Mouse (Mus musculus) frontal cortex, postnatal 10 days (tissue): Measurements from ENCODE around the gene Hoxb5.

Source experiments
- DNase-seq, 2 experiments: peaks; one replicate each; pipeline ENCODE4 v3.0.0; 2022; ENCODE audit warnings: low spot score in 2 of 2, mixed read lengths in 1 of 2

Gene Hoxb5

DNA sequence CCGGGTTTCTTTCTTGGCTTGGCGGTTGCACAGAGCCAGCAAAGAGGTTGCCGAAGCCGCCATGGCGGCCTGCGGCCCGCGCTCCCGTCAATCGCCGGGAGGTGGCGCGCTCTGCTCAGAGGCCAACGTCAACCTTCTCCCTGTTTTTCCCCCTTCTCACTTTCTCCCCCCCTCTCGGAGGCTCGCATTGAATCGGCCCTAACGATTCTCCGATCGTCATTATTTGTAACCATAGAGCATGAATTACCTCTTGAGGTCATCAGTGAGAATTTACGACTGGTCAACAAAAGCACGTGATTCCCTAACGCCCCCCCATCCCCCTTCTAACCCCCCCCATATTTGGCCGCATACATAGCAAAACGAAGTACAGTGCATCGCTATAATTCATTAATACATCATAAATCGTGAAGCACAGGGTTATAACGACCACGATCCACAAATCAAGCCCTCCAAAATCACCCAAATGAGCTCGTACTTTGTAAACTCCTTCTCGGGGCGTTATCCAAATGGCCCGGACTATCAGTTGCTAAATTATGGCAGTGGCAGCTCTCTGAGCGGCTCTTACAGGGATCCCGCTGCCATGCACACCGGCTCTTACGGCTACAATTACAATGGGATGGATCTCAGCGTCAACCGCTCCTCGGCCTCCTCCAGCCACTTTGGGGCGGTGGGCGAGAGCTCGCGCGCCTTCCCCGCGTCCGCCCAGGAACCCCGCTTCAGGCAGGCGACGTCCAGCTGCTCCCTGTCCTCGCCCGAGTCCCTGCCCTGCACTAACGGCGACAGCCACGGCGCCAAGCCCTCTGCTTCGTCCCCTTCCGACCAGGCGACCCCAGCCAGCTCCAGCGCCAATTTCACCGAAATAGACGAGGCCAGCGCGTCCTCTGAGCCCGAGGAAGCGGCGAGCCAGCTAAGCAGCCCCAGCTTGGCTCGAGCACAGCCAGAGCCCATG is at the start of gene Hoxb5:
Gene Hoxb5 (plus strand): TSS at position 186 of the 949 bp plus-strand sequence.
- no peak for DNase-seq

DNA sequence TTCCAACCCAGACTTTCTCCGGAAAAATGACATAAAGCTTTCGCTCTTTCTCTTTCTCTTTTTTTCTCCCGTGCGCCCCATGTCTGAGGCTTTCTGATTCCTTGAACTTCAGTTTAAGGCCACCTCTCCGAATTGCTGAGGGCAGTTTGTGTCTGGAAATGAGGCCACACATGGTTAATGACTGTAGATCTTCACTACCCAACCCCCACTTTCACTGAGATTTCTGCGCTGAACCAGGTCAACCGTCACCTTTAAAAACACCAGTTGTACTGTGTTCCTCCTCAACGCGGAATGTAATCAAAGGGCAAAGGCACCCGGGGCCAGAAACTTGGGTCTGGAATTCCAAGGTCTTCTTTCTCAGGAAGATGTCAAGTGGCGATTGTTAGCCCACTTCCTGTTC is 48.9 kb upstream of the Hoxb5 start:
- DNase-seq: no peak

DNA sequence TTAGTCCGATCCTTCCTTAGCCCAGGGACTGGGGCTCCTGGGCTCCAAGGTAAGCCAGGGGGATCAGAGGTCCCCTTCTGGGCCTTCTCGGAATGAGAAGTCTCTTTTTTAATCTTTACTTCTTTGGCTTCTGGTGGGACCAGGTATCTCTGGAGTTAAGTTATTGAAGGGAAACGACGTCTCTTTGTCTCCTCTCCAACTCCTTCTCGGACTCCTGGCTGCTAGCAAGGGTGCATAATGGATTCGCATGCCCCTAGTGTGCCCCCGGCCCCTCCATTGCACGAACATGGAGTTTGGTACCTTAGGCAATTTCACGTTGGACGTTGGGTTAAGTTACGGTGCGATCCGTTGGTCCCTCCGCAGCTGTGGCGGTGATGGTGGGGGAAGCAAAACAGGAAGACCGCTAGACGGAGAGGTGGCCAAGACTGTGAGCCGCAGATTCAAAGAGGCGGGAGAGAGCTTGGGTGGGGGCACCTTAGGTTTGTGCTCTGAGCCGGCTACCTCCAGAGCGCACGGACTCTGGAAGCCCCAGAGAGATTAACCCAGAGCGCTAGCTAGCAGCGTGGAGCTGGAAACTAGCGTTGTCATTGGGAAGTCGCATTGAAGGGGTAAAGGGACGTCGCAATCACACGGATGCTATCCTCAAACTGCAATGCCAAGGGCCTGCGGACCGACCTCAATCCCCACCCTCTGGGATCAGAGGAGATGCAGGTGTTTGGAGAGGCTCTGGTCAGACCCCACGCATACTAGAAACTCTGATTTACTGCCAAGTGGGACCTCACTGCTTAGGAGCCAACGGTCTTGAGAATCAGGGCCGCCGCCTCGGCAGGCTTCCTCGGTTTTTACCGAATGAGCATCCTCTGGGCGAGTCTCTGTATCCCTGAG is 47.8 kb upstream of the Hoxb5 start:
- DNase-seq: no peak

- no peak for DNase-seq
Measured at GRCm38 (mm10) chr11:96255996-96256445, 47.1 kb upstream of the Hoxb5 start.

- no peak for DNase-seq
Measured at GRCm38 (mm10) chr11:96257141-96257540, 46.0 kb upstream of the Hoxb5 start.

DNA sequence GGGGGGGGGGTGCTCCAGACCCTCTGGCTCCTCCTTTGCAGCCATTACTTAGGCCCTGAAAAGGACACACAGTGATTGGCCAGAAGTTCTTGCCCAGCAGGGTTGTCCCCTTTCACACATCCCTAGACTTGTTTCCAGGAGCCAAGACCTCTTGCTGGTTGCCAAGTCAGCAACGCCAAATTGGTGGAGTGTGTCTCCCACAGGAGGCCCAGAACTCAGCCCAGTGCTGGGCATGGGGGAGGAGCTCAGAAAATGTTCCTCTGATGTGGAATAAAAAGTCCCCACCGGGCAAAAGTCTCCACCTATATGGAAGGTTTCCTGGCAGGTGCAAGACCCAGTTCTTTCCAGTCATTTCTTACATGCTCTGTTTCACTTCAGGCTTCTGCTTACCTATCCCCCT is 44.1 kb upstream of the Hoxb5 start:
- DNase-seq: no peak

DNA sequence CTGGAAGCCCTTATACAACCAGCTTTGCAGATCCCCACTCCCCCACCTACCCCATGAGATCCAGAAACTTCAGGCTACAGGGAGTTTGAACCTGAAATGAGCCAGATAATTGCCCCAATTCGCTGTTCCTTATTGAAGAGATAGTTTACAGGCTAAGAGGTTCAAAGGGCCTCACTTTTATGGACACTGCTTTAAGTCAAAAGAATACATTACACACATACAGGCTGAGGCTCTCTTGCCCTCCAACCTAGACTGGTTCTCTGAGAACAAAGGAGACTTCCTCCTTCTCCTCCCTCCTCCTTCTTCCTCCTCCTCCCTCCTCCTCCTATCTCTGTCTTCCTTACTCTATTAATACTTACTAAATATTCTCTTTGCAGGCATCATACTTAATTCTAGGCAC is 43.6 kb upstream of the Hoxb5 start:
- DNase-seq: no peak

- DNase-seq: no peak
Measured at GRCm38 (mm10) chr11:96260310-96260970, 42.7 kb upstream of the Hoxb5 start.

- no peak for DNase-seq
Measured at GRCm38 (mm10) chr11:96261323-96261890, 41.7 kb upstream of the Hoxb5 start.

GRCm38 (mm10) chr11:96262262-96262830 is 40.8 kb upstream of the Hoxb5 start:
- no peak for DNase-seq

DNA sequence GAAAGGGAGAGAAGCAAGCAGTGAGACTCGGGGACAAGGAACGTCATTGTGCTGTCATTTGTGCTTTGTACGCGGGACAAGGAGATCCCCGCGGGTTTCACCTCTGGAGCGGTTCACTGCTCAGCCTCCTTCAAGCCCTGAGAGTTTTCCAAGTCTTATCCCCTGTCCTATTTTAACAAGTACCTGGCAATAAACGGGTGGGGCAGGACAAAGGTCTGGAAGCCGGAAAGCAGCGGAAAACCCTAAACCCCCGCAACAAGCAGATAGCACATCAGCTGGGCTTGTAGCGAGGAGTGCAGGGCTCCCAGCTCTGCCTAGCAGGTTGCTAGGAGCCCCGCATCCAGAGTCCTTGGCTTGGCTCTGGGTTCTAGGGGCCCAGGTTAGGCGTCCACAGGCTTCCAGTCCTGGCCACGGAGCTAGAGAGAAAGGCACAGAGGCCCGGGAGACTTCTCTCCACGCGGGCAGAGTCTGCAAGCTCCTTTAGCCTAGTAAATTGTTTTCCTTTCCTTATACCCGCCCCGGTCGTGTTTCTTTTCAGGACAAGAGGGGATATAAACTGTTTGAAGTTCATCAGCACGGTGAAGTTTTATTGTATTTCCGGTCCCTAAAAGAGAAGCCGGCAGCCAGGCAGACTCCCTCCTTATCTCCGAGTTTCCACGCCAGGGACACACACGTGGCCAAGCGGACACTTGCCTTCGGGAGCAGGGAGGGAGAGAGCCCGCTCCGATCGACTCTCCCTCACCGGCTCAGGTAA is 39.3 kb upstream of the Hoxb5 start:
- DNase-seq: no peak

DNA sequence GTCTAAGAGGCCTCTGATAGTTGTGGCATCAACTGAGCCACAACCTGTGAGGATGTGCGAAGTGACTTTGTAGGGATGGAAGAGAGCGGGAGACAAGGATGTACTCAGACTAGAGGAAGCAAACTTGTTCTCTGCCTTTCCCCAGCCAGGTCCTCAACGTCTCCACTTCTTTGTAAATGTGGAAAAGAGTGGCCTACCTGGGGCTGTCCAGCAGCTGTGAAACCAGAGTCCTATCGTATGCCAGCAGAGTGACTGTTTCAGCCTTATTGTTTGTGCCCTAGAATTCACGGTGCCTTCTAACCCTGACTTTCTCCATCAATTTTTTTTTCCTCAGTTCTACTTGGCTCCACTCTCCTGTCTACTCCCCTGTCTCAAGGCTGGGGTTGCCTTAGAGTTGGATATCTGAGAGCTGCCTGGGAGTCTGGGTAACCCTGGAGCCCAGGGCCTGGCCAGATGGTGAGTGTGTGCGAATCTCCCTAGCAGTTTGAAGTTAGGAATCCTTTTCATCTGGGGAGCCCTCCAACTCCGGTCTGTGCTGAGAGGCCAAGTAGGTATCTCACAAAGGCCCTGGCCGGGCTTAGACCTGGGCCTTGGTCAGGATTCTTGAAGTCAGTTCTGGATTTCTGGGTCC is 38.6 kb upstream of the Hoxb5 start:
- no peak for DNase-seq

DNA sequence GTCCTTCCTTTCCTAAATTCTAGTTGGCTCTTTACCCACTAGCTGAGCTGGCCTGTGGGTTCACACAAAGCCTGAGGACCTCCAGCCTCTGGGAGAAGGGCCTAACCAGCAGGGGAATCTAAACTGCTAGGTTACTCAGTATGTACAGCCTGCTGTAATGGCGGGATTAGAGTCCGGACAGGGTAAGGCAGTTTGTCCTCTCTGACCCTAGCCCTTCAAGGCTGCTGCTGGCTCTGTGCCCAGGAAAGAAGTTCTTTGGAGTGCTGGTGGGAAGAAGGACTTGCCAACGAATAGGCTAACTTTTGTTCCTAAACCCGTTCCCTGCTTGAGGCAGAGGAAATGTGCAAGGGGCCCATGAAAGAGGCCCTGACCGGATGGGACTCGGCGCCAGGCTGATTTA is 37.2 kb upstream of the Hoxb5 start:
- DNase-seq: no peak

- DNase-seq: no peak
Measured at GRCm38 (mm10) chr11:96267021-96267920, 35.9 kb upstream of the Hoxb5 start.

GRCm38 (mm10) chr11:96268031-96268745 is 34.9 kb upstream of the Hoxb5 start:
- DNase-seq: no peak

- no peak for DNase-seq
Measured at GRCm38 (mm10) chr11:96269869-96270268, 33.3 kb upstream of the Hoxb5 start.

GRCm38 (mm10) chr11:96270996-96271540 is 32.1 kb upstream of the Hoxb5 start, which contains the start of gene Hoxb9:
Gene Hoxb9 (plus strand): TSS chr11:96271457.
- no peak for DNase-seq

DNA sequence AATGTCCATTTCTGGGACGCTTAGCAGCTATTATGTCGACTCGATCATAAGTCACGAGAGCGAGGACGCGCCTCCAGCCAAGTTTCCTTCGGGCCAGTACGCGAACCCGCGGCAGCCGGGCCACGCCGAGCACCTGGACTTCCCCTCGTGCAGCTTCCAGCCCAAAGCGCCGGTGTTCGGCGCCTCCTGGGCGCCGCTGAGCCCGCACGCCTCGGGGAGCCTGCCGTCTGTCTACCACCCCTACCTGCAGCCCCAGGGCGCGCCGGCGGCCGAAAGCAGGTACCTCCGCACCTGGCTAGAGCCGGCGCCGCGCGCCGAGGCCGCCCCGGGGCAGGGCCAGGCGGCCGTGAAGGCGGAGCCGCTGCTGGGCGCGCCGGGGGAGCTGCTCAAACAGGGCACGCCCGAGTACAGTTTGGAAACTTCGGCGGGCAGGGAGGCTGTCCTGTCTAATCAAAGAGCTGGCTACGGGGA is 31.6 kb upstream of the Hoxb5 start:
- DNase-seq: no peak
